Mouse (Mus musculus) liver, embryonic 11.5 days (tissue): ENCODE results near the gene Farp2. TPM values are rescaled to one million over a fixed set of nuclear protein-coding genes. Genes with fewer than 3 reads are reported as not detected.

Experiments
- ATAC-seq: fragments of 200-750 bp; cut with Nextera tagmentation; replicated peaks from 2 replicates; pipeline ENCODE4 v1.8.0; 2017; ENCODE audit warnings: moderate number of reproducible peaks, mild to moderate bottlenecking, moderate TSS enrichment, moderate library complexity; ENCODE audit not compliant: low FRiP score
- DNase-seq: peaks from one replicate; pipeline ENCODE4 v3.0.0-alpha.2; 2017; ENCODE audit warnings: low spot score
- H3K27ac ChIP-seq: fragments of 300-500 bp; sonication (generic); 2 replicates; pipeline ENCODE4 v1.5.1; 2014; ENCODE audit warnings: mild to moderate bottlenecking, low read depth, low read length, control low read depth
- H3K27me3 ChIP-seq: fragments of 300-500 bp; sonication (generic); replicated peaks from 2 replicates; pipeline ENCODE4 v1.6.1; 2014; ENCODE audit warnings: low read length, mixed read lengths; ENCODE audit not compliant: control insufficient read depth, insufficient read depth
- H3K36me3 ChIP-seq: fragments of 300-500 bp; sonication (generic); 2 replicates; pipeline ENCODE4 v1.6.1; 2014; ENCODE audit warnings: mild to moderate bottlenecking, low read length, moderate library complexity, mixed read lengths; ENCODE audit not compliant: control insufficient read depth, insufficient read depth
- H3K4me1 ChIP-seq: fragments of 300-500 bp; sonication (generic); replicated peaks from 2 replicates; pipeline ENCODE4 v1.6.1; 2014; ENCODE audit warnings: low read length, mixed read lengths; ENCODE audit not compliant: control insufficient read depth, insufficient read depth
- H3K4me2 ChIP-seq: fragments of 300-500 bp; sonication (generic); 2 replicates; pipeline ENCODE4 v1.6.1; 2014; ENCODE audit warnings: mild to moderate bottlenecking, control low read depth, moderate library complexity
- H3K4me3 ChIP-seq: fragments of 300-500 bp; sonication (generic); 2 replicates; pipeline ENCODE4 v1.5.1; 2014; ENCODE audit warnings: low read depth, low read length, control low read depth
- H3K9ac ChIP-seq: fragments of 300-500 bp; sonication (generic); 2 replicates; pipeline ENCODE4 v1.6.1; 2014; ENCODE audit warnings: low read depth, low read length, control low read depth
- H3K9me3 ChIP-seq: fragments of 300-500 bp; sonication (generic); 2 replicates; pipeline ENCODE4 v1.6.1; 2016; ENCODE audit warnings: low read length, inconsistent platforms, mixed read lengths; ENCODE audit not compliant: control insufficient read depth
- WGBS: fragments of 180-500 bp; shearing (Covaris S2); extraction: QIAGEN DNeasy Blood & Tissue Kit; methylation state at CpG from one replicate; pipeline ENCODE4 v1.1.7; 2014; 5-methylcytosine and 5-hydroxymethylcytosine counted together
- polyA plus RNA-seq: library from polyadenylated mRNA; unstranded; fragments of >200 nt; fragmentation: Nextera tagmentation; extraction: Ambion mirVana; gene quantifications from 2 replicates; pipeline ENCODE4 v1.2.1, GENCODE M21; 2014

Gene Farp2
- polyA plus RNA-seq, 1 experiment from 2014 or later: 2.3 TPM

GRCm38 (mm10) chr1:93529801-93530200, 17.9 kb downstream of the Farp2 start:
- DNase-seq (no peak), ATAC-seq (no peak)
- H3K4me3 ChIP-seq: no peak overlapping the region
- H3K4me2 ChIP-seq: no peak overlapping the region
- no peak overlapping the region for H3K9ac ChIP-seq
- H3K27me3 ChIP-seq: no peaks in the 10 kb centered on the region
- no peak overlapping the region for H3K27ac ChIP-seq
- no peaks in the 10 kb centered on the region for H3K36me3 ChIP-seq
- H3K4me1 ChIP-seq: no peaks in the 10 kb centered on the region
- no peaks in the 10 kb centered on the region for H3K9me3 ChIP-seq
- 83% methylated on average over 6 of the region's 6 CpGs for WGBS

DNA sequence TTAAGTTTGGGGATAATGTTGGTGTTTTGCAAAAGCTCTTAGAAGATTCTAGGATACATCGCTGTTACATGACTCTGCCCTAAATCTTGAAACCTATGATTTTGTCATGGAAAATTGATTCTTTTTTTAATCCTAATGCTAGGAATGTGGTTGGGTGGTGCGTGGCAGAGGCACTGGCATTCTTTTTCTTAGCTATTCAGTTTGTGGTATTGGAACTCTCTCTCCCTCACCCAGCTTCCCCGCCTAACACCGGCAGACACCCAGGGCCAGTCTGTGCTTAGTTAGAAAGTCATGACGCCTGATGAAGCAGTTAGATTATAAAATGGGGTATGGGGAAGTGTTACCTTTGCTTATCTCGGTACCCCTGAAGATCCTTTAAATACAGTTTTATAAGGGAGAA, 25.3 kb downstream of the Farp2 start:
- DNase-seq: no peak
- no peak for ATAC-seq
- WGBS: 86% methylated on average over 6 of the region's 6 CpGs
- H3K9me3 ChIP-seq: no peaks in the 10 kb centered on the region
- no peaks in the 10 kb centered on the region for H3K4me1 ChIP-seq
- H3K27me3 ChIP-seq: no peaks in the 10 kb centered on the region
- no peak overlapping the region for H3K4me2 ChIP-seq
- H3K36me3 ChIP-seq: no peaks in the 10 kb centered on the region
- H3K4me3 ChIP-seq: no peak overlapping the region
- no peak overlapping the region for H3K27ac ChIP-seq
- H3K9ac ChIP-seq: no peak overlapping the region

- no peak overlapping the region for H3K4me2 ChIP-seq
- ATAC-seq (no peak), DNase-seq (no peak)
- no peak overlapping the region for H3K9ac ChIP-seq
- no peaks in the 10 kb centered on the region for H3K36me3 ChIP-seq
- H3K4me3 ChIP-seq: no peak overlapping the region
- H3K27me3 ChIP-seq: no peaks in the 10 kb centered on the region
- no peaks in the 10 kb centered on the region for H3K9me3 ChIP-seq
- WGBS: 82% methylated on average over 2 of the region's 2 CpGs
- H3K4me1 ChIP-seq: no peaks in the 10 kb centered on the region
- H3K27ac ChIP-seq: no peak overlapping the region
Measured at GRCm38 (mm10) chr1:93543196-93543595, 31.3 kb downstream of the Farp2 start.

DNA sequence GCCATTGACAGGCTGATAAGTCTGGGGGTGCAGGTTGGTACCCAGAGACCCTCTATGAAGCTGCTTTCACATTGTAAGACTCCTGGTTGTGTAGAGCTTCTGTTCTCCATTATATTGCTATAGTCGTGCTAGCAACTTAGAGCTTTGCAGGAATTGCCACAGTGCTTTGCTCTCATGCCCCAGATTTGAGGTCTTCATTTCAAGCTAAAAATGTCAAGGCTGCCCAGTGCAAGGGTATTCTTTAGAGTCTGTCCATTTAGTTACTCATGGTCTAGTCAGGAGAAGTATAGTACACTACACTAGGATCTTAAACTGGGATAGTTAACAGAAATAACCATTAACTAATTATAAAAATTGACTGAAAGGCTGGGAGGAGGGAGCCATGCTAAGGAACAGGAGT, 35.4 kb downstream of the Farp2 start:
- Histone ChIP-seq H3K9me3 (no peaks in the 10 kb centered on the region), H3K4me2 (no peak overlapping the region), H3K36me3 (no peaks in the 10 kb centered on the region), H3K27me3 (no peaks in the 10 kb centered on the region), H3K27ac (no peak overlapping the region), H3K4me1 (no peaks in the 10 kb centered on the region), H3K4me3 (no peak overlapping the region), H3K9ac (no peak overlapping the region)
- no peak for ATAC-seq
- 84% methylated on average over 1 of the region's 1 CpGs for WGBS
- DNase-seq: no peak

GRCm38 (mm10) chr1:93551427-93551826, 39.5 kb downstream of the Farp2 start:
- no peak overlapping the region for H3K4me2 ChIP-seq
- DNase-seq (no peak), ATAC-seq (no peak)
- H3K9ac ChIP-seq: no peak overlapping the region
- no peaks in the 10 kb centered on the region for H3K4me1 ChIP-seq
- no peaks in the 10 kb centered on the region for H3K36me3 ChIP-seq
- H3K27me3 ChIP-seq: no peaks in the 10 kb centered on the region
- no peaks in the 10 kb centered on the region for H3K9me3 ChIP-seq
- no peak overlapping the region for H3K4me3 ChIP-seq
- no peak overlapping the region for H3K27ac ChIP-seq
- WGBS: 57% methylated on average over 5 of the region's 5 CpGs

- Histone ChIP-seq H3K9ac (no peak overlapping the region), H3K4me1 (no peaks in the 10 kb centered on the region), H3K27ac (no peak overlapping the region), H3K27me3 (no peaks in the 10 kb centered on the region), H3K9me3 (no peaks in the 10 kb centered on the region), H3K4me2 (no peak overlapping the region), H3K36me3 (no peaks in the 10 kb centered on the region), H3K4me3 (no peak overlapping the region)
- no peak for ATAC-seq
- 81% methylated on average over 7 of the region's 7 CpGs for WGBS
- no peak for DNase-seq
Measured at GRCm38 (mm10) chr1:93563224-93563623, 51.3 kb downstream of the Farp2 start.

DNA sequence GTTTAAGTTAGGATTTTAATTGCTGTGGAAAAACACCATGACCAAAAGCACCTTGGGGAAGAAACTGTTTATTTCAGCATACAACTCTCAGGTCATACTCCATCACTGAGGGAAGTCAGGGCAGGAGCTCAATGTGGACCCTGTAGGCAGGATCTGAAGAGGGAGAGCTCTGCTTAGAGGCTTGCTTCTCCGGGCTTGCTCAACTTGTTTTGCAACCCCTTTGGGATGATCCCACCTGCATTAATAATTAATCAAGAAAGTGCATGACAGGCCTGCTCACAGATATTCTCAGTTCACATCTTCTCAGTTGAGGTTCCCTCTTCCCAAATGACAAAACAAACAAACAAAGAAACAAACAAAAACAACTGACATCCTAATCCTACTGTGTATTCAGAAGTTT, 51.8 kb downstream of the Farp2 start:
- no peaks in the 10 kb centered on the region for H3K9me3 ChIP-seq
- H3K4me3 ChIP-seq: no peak overlapping the region
- no peaks in the 10 kb centered on the region for H3K4me1 ChIP-seq
- H3K4me2 ChIP-seq: no peak overlapping the region
- no peak for DNase-seq
- no peak overlapping the region for H3K9ac ChIP-seq
- no peaks in the 10 kb centered on the region for H3K36me3 ChIP-seq
- WGBS: 72% methylated on average over 1 of the region's 1 CpGs
- ATAC-seq: no peak
- H3K27me3 ChIP-seq: no peaks in the 10 kb centered on the region
- H3K27ac ChIP-seq: no peak overlapping the region

GRCm38 (mm10) chr1:93564781-93565180, 52.9 kb downstream of the Farp2 start:
- no peak overlapping the region for H3K4me3 ChIP-seq
- no peaks in the 10 kb centered on the region for H3K4me1 ChIP-seq
- H3K4me2 ChIP-seq: no peak overlapping the region
- H3K27me3 ChIP-seq: no peaks in the 10 kb centered on the region
- ATAC-seq (no peak), DNase-seq (no peak)
- WGBS: 79% methylated on average over 3 of the region's 3 CpGs
- no peak overlapping the region for H3K27ac ChIP-seq
- H3K9ac ChIP-seq: no peak overlapping the region
- no peaks in the 10 kb centered on the region for H3K9me3 ChIP-seq
- no peaks in the 10 kb centered on the region for H3K36me3 ChIP-seq

DNA sequence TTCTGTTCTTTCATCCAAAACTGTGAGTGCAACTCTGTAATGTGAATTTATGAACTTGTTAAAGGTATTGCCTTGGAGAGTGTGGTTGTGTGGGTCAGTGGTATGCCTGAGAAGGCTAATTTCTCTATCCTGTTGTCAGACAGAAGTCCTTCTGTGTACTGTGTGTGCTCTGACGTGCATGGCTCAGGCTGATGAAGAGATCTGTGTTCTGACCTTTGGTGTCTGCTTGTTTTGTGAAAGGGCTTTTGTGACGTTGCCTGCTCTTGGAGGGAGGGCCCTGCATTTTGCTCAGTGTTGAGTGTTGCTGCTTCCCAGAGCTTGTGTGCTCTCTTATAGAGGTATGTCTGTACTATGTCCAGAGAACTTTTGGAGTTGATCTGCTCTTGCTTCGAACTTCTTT, 55.1 kb downstream of the Farp2 start:
- 73% methylated on average over 3 of the region's 3 CpGs for WGBS

More for the DNA sequence above, 55.1 kb downstream of the Farp2 start:
- H3K4me1 ChIP-seq: no peaks in the 10 kb centered on the region
- no peak overlapping the region for H3K27ac ChIP-seq
- no peaks in the 10 kb centered on the region for H3K9me3 ChIP-seq
- H3K27me3 ChIP-seq: no peaks in the 10 kb centered on the region
- H3K4me2 ChIP-seq: no peak overlapping the region
- H3K9ac ChIP-seq: no peak overlapping the region
- ATAC-seq (no peak), DNase-seq (no peak)
- H3K36me3 ChIP-seq: 0 out of 2 replicates have a peak, but pooled peaks cover 3% of the 10 kb centered on the region
- H3K4me3 ChIP-seq: no peak overlapping the region
